Mouse (Mus musculus): ENCODE data around the gene Gm20498.
"Not testable (repeated sequence)": the region's sequence is repeated elsewhere in the genome, so short reads cannot be mapped to it uniquely, and the experiment has no call there.

The Gm20498 gene

DNA sequence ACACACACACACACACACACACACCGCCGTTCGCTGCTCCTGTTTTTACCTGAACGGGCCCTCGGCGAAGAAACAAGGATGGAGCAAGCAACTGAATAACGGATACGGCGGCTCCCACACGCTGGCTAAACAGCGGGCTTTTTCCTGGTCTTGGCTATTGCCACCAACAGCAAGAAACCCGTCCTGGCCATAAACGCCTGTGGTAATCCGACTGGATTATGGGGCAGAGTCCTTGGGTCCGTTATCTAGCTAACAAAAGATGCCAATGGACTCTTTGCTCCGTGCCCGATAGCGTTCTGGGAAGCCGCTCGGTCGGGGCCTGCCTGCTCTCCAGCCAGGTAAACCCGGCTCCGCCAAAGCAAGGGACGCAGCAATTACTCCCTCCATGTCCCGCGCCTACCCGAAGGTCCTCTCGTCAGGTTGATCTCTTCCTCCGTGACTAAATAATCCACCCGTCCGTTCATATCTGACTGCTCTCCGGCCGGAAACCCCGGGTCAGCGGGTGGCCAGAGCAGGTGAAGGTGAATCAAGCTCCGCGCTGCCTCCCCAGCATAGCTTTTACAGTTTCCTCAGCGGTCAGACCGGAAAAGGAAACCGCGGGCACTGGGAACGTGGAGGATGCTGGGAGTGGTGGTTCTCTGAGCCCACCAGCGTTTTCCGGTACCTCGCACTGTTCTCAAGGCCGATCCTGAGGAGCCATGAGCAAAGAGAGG, at the start of gene Gm20498, which contains the start of gene Synj2bp:
Gene Gm20498, minus strand, starts transcription at position 590 of the 713 bp plus-strand sequence.
Gene Synj2bp, minus strand, starts transcription at position 596 of the 713 bp plus-strand sequence.
- peak; percentile 63 to 83 for DNase-seq (ENCODE audit: low spot score in 2 of 2)

DNA sequence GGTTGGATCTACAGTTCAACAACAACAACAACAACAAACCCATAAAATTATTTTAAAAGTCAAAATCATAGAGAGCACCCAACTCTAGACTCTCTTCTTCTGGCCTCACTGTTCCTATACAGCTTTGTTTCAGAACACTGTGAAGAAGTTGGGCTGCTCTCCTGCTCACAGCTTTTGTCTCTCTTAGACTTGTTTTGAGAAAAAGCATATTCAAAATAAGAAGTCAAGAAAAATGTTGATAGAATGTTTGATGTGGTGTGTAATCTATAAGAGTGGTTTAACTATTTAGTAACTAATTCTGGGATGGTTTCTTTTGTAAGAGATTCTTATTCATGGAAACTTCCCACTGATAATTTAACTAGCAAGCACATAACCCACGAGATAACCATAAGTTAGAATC, 35.7 kb upstream of the Gm20498 start, which contains the start of gene Adam21:
Gene Adam21, minus strand, starts transcription at position 101 of the 400 bp plus-strand sequence.
- no peak for DNase-seq (ENCODE audit: low spot score in 2 of 2)

DNA sequence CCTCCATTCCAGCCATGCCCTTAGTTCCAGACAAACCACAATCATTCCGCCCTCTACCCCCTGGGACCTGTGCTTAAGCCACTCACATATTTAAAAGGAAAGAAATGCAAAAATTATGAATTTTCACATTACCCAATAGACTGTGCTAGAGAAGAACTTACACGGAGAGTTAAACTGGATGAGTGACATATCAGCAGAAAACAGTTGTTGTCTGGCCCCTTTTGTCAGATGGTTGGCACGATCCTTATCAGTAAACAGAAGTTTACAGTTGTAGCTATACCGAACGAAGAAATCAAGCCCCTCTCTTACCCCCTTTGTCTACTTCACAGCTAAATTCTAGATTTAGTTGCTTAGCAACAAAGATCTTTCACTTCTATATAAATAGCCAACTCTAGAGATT, 35.2 kb upstream of the Gm20498 start:
- DNase-seq (ENCODE audit: low spot score in 2 of 2): no peak

DNA sequence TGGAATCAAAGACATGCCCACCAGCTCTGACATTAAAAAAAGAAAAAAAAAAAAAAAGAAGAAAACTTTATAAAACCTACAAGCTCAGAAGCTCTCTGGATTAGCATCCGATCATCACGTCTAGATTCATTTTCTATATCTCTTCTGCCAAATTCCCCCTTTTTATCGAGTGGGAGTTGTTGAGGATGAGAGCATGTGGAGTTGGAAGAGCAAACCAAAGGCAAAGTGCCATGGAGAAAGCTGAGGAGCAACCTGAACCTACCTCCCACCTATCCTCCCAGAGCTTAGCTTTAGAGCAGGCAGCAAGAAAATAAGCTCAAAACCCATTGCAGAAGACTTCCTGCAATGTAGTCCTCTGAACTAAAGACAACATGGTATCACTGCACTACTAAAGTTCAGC, 31.5 kb upstream of the Gm20498 start:
- no peak for DNase-seq (ENCODE audit: low spot score in 2 of 2)

DNA sequence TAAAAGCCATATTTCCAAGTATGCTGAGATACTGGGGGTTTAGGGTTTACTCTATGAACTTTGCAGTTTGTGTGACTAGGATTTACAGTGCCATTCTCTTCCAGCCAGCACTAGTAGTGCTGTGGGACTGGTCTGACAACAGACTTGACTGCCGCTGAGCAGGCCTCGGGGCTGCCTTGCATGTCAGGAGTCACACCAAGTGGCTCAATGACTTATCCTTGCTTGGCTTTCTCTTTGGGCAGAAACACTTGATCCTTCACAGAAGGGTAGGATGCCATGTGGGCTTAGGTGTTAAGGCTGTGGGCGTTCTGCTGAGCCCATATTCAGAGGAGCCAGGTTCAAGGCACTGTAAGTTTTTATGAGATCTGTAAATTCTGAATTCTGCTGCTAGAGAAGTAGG, 16.6 kb upstream of the Gm20498 start:
- no peak for DNase-seq (ENCODE audit: low spot score in 2 of 2)

DNA sequence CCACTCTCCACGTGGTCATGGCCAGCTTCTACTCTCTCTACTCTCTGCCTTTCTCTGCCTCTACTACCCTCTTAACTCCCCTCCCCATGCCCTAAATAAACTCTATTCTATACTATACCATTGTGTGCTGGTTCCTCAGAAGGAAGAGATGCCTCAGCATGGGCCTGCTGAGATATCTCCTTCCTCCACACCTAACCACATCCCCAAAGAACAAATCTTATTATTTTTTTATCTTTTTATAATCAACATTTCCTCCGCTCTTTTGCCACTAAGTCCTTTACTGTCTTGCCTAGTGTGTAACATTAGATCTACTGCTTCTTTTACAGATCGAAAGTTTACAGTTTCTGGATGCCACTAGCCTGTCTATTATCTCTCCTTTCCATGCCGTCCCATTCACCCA, 14.5 kb upstream of the Gm20498 start:
- DNase-seq (ENCODE audit: low spot score in 2 of 2): no peak

DNA sequence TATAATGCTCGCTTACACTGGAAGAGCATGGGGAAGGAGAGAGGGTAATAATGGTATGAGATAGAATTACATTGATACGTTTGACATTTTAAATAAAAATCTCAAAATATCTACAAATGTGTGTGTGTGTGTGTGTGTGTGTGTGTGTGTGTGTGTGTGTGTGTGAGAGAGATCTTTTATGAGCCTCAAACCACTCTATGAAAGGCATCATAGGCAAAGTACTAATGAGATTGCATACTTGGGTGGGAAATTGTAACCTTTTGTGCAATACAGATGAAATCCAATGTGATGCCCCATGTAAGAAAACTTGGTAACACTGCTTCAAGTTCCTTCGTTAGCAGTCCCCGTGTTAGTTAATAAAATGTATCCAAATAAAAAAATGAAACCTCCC, 319 bp upstream of the Gm20498 start:
- DNase-seq (ENCODE audit: low spot score in 2 of 2): no peak

DNA sequence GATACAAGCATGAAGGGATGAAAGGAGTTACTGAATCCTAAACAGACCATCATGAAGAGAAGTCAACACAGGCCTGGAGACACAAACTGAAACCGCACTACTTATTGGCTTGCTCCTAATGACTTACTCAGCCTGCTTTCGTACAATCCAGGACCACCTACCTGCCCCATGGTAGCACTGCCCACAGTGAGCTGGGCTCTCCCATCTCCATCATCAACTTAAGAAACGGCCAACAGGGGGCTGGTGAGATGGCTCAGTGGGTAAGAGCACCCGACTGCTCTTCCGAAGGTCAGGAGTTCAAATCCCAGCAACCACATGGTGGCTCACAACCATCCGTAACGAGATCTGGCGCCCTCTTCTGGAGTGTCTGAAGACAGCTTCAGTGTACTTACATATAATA, 2.1 kb downstream of the Gm20498 start:
- not testable (repeated sequence) for DNase-seq (ENCODE audit: low spot score in 2 of 2)

DNA sequence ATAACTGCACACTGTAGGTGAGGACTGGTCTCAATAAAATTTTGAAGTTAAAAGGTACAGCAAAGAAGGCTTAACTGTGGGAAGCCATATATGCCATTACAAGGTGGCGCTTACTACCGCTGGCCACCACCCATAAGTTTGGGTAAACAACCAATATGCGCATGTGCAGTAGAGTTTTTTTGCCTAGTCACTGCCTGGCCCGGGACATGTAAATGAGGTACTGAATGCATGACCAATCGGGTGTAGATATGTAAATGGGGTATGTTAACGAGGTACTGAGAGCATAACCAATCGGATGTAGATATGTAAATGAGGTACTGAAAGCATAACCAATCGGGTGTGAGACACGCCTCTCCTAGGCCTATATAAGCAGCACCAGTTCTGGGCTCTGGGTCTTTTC, 35.8 kb downstream of the Gm20498 start:
- not testable (repeated sequence) for DNase-seq (ENCODE audit: low spot score in 2 of 2)

DNA sequence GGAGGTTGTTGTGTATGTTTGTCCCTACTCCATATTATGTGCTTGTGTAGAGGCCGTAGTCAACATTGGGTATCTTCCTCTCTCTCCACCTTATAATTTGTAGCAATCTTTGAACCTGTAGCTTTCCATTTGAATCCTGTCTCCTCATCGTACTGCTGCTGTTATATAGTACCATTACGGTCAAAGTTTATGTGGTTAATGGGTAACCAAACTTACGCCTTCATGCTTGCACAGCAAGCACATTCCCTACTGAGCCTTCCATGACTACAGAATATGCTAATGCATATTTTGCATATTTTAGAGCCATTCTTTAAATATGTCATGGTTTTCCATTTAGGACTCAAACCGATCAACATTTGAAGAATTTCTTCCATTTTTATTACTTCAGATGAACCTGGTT, 42.2 kb downstream of the Gm20498 start:
- DNase-seq (ENCODE audit: low spot score in 2 of 2): no peak

DNA sequence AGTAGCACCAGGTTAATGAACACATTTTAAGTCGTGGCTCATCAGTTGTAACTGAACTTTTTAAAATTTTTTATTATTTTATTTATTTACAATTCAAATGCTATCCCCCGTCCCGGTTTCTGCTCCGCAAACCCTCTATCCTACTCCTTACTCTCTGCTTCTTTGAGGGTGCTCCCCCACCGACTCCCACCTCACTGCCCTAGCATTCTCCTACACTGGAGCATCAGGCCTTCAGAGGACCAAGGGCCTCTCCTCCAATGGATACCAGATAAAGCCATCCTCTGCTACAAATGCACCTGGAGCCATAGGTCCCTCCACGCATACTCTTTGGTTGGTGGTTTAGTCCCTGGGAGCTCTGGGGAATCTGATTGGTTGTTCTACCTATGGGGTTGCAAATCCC, 47.4 kb downstream of the Gm20498 start:
- peak in 1 of 2 experiments; percentile 8 for DNase-seq (ENCODE audit: low spot score in 2 of 2)

DNA sequence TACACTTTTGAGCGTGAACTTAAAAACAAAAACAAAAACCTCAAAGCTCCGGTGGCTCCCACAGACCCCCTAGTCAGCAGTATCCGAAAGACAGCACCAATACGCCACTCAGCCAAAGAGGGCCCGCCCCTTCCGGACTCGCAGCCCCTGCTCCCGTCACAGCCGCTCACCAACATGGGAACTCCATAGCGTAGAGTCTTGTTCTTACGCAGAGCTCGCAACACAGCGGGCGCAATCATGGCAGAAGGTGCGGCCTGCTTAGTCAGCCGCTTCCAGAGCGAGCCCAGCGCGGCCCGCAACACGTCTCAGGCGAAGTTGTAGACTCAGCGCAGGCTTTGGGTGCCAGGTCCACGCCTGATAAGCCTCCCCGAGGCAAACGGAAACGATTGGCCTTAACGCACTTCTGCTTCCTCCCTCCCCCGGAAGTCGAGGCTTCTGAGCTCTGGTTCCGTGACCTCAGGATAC, 47.9 kb downstream of the Gm20498 start, which contains the start of gene Cox16:
Gene Cox16, minus strand, starts transcription at position 401 of the 465 bp plus-strand sequence.
- DNase-seq (ENCODE audit: low spot score in 2 of 2): peak; percentile 76 to 86

DNA sequence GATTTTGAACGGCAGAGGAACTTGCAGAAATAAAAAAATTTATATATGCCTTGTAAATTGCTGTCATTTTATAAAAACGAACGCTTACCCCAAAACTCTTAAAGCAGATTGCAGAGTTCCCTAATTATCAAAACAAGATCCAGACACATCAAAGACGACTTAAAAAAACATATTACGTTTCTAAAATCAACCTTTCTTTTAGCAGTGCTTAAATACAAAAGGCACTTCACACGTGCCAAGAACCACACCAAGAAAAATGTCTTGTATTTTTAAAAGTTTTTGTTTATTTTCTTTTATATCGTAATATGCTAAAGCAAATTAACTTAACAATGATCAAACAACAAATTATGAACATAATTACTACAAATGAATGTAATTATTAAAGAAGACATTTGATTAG, 48.5 kb downstream of the Gm20498 start:
- no peak for DNase-seq (ENCODE audit: low spot score in 2 of 2)

DNA sequence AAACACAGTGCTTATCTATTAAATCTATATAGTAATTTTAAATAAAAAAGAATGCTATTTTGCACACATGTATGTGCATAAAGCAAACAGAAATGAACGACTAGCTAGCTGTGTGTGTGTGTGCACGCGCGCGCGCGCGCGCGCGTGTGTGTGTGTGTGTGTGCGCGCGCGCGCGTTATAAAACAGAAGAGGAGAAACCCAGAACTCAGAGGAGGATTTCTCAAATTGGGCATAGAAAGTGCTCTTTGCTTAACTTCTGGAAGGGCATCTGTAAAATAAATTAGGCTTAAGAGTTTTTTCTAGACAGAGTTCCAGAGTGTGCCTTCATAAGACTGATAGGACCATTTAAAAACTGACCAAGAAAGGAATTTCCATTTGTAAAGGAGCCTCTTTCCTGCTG, 49.0 kb downstream of the Gm20498 start:
- DNase-seq (ENCODE audit: low spot score in 2 of 2): peak in 1 of 2 experiments; percentile 23

DNA sequence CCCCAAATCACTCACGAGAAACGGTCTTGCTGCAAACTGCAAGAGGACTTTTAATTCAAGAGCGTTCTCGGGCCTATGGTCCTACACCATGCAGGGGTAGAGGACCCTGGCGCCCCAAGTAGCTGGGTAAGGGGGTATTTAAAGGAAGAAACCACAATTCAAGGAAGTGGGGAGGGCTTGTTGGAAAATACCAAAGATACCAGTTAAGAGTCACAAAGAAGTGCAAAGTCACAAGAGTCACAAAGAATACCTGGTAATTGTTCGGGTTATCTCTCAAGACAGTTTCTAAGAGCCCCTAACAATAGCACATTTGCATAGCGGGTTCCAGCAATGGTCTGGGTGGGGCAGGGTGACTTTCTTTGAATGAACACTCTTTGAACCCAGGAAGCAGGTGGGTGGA, 73.7 kb downstream of the Gm20498 start:
- not testable (repeated sequence) for DNase-seq (ENCODE audit: low spot score in 2 of 2)

DNA sequence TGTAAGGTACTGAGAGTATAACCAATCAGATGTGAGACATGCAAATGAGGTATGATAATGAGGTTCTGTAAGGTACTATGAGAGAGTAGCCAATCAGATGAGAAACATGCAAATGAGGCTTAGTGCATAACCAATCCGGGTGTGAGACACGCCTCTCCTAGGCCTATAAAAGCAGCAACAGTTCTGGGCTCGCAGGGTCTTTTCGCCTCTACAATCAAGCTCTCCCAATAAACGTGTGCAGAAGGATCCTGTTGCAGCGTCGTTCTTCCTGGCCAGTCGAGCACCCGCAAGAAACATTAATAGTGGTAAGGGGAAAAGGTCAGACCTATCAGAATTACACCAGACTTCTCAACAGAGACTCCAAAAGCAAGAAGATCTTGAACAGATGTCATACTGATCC, 93.7 kb downstream of the Gm20498 start:
- not testable (repeated sequence) for DNase-seq (ENCODE audit: low spot score in 2 of 2)

DNA sequence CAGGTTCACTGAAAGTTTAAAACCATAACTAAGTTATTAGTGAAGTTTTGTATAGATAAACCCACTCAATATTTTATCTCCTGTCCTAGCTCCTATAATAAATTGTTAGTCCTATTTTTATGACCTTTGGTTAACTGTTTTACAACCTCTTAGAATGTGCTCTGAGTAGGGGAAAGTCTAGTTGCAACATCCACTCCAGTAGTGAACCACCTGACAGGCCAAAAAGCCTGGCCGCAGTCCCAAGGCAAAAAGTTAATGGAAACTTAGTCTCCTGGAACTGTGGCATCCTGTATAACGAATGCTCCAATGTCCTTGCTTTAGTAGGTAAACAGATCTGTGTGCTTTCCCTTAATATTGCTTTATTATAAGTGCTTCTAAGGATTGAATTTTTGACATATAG, 97.9 kb downstream of the Gm20498 start:
- DNase-seq (ENCODE audit: low spot score in 2 of 2): not testable (repeated sequence)

DNA sequence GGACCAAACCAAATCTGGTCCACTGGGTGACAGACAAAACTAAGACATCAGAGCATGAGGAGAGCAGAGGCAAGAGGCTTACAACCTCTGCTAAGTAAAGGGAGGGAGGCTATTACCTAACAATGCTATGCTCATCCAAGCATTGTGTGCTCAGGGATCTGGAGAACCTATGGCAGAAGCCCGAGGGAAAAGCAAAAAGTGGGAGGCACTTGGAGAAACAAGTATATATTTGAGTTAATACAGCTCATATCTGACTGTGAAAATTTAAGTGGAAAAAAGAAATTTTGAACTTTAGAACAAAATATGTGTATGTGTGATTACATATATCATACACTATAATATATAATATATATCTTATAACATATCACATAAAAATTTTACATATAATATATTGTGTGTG, 110.9 kb downstream of the Gm20498 start, which contains the start of gene Adam4:
Gene Adam4, minus strand, starts transcription at position 101 of the 400 bp plus-strand sequence.
- no peak for DNase-seq (ENCODE audit: low spot score in 2 of 2)

DNA sequence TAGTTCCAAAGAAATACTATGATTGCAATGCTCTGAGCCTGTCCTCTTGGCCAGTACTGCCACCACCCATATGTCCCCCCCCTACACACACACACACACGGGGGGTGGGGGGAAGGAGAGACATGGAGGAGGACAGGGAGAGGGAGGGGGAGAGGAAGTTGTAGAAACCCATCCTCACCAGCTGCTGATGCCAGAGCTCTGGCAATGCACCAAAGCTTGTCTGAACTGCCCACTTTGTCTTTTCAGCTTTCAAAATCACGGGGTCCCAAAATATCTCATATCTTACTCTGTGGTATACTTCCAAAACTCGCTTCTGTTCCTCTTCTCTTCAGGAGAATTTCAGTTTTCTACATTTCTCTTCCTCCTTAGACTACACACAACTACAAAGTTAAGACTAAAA, 119.5 kb downstream of the Gm20498 start:
- DNase-seq (ENCODE audit: low spot score in 2 of 2): no peak

DNA sequence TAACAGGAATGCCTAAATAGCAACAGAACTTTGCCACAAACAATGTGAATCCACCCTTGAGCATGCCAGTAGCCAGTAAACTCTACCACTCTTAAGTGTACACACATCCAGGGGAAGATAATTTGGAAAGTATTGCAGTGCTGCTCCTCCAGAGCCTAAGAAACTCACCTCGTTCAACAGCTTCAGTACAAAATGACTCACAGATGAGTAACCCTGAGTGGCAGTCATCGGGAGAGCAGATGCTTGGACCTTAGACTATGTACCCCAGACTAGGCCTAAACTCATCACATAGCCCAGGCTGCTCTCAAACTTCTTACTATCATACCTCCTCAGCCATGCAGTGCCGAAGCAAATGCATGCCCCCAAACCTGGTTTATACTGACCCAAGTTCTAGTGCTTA, 123.7 kb downstream of the Gm20498 start:
- DNase-seq (ENCODE audit: low spot score in 2 of 2): no peak

DNA sequence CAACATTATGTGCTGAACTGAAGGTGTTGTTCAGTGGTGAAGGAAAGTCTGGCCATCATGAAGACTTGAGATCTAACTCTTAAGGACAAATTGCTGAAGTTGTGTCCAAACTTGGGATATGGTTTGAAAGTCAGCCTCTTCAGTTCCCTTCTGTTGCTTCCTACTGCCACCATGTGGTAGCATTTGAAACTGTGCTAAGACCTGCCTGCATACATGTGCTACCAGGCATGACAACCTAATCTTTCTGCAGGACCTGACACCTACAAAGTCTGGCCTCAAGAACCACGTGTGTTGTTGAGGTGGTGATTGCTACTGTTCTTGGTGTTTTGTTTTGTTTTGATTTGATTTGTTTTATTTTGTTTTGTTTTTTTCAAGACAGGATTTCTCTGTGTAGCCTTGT, 130.5 kb downstream of the Gm20498 start:
- peak in 1 of 2 experiments; percentile 53 for DNase-seq (ENCODE audit: low spot score in 2 of 2)

DNA sequence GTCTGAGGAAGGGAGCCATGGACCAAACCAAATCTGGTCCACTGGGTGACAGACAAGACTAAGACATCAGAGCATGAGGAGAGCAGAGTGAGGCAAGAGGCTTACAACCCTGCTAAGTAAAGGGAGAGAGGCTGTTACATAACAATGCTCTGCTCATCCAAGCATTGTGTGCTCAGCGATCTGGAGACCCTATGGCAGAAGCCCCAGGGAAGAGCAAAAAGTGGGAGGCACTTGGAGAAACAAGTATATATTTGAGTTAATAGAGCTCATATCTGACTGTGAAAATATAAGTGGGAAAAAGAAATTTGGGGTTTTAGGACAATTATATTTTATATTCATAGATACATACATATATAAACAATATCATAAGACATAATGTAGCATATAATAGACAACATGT, 153.3 kb downstream of the Gm20498 start, which contains the start of gene Gm4787:
Gene Gm4787, minus strand, starts transcription at position 101 of the 400 bp plus-strand sequence.
- not testable (repeated sequence) for DNase-seq (ENCODE audit: low spot score in 2 of 2)

DNA sequence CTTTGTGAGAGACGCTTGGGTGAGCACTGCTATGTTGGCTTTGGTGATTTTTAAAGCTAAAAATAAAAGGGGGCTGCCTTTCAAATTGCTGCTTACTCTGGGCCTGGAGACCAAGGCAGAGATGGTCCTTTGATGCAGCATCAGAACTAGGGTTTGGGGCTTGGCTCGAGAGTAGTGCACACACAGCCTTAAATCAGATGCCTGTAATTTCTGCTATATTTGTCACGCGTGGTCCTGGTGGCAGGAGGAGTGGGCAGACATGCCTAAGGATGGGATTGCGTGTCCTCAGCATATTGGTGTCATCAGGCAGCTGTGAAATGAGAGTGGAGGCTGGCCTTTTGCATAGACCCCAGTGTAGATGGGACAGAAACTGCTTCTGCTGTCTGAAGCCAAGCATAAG, 198.9 kb downstream of the Gm20498 start:
- DNase-seq (ENCODE audit: low spot score in 2 of 2): no peak

Data from spleen, postnatal 10 days (tissue).